Mouse (Mus musculus) forebrain, postnatal 0 days (tissue): ENCODE data around the gene Ifitm1. TPM values are rescaled to one million over a fixed set of nuclear protein-coding genes. Genes with fewer than 3 reads are reported as not detected.

ENCODE experiments used
- ATAC-seq: fragments of 200-750 bp; cut with Nextera tagmentation; 2 replicates; pipeline ENCODE4 v1.8.0; 2017; ENCODE audit warnings: mild to moderate bottlenecking, moderate library complexity
- DNase-seq: peaks from one replicate; pipeline ENCODE4 v3.0.0-alpha.2; 2015
- H3K27ac ChIP-seq: fragments of 300-500 bp; sonication (generic); 2 replicates; pipeline ENCODE4 v1.5.1; 2014; ENCODE audit warnings: low read depth, mild to moderate bottlenecking, antibody characterized with exemption, low read length, moderate library complexity, mixed read lengths
- H3K27me3 ChIP-seq: fragments of 300-500 bp; sonication (generic); 2 replicates; pipeline ENCODE4 v1.6.1; 2014; ENCODE audit warnings: mild to moderate bottlenecking, low read length, mixed read lengths; ENCODE audit not compliant: insufficient read depth
- H3K36me3 ChIP-seq: fragments of 300-500 bp; sonication (generic); 2 replicates; pipeline ENCODE4 v1.6.1; 2014; ENCODE audit warnings: mild to moderate bottlenecking, moderate library complexity; ENCODE audit not compliant: insufficient read depth
- H3K4me1 ChIP-seq: fragments of 300-500 bp; sonication (generic); 2 replicates; pipeline ENCODE4 v1.6.1; 2014; ENCODE audit warnings: antibody characterized with exemption; ENCODE audit not compliant: insufficient read depth
- H3K4me2 ChIP-seq: fragments of 300-500 bp; sonication (generic); 2 replicates; pipeline ENCODE4 v1.6.1; 2014; ENCODE audit warnings: low read depth, mild to moderate bottlenecking, moderate library complexity
- H3K4me3 ChIP-seq: fragments of 300-500 bp; sonication (generic); 2 replicates; pipeline ENCODE4 v1.5.1; 2014; ENCODE audit warnings: low read depth, low read length, mixed read lengths
- H3K9ac ChIP-seq: fragments of 300-500 bp; sonication (generic); 2 replicates; pipeline ENCODE4 v1.6.1; 2014; ENCODE audit warnings: mild to moderate bottlenecking
- H3K9me3 ChIP-seq: fragments of 300-500 bp; sonication (generic); 2 replicates; pipeline ENCODE4 v1.6.1; 2016; ENCODE audit warnings: low read length
- CTCF ChIP-seq: sonication (generic); IDR thresholded peaks from 2 replicates; pipeline ENCODE4 v1.5.1; 2016; ENCODE audit warnings: antibody characterized with exemption, control low read depth, low read depth
- WGBS: fragments of 180-500 bp; shearing (Covaris S2); extraction: QIAGEN DNeasy Blood & Tissue Kit; methylation state at CpG from one replicate; pipeline ENCODE4 v1.1.7; 2014; 5-methylcytosine and 5-hydroxymethylcytosine counted together
- polyA plus RNA-seq: library from polyadenylated mRNA; unstranded; fragments of >200 nt; fragmentation: Nextera tagmentation; extraction: Ambion mirVana; gene quantifications from 2 replicates; pipeline ENCODE4 v1.2.1, GENCODE M21; 2015
- total RNA-seq: library from RNA; depleted of rRNA; stranded (reverse); fragments of >200 nt; gene quantifications from 2 replicates; pipeline ENCODE4 v1.2.3, GENCODE M21; 2014; rRNA removed

The Ifitm1 gene
- total RNA-seq (10.5 and 12.7 TPM in 2 replicates), polyA plus RNA-seq (14.5 and 19.4 TPM in 2 replicates)

DNA sequence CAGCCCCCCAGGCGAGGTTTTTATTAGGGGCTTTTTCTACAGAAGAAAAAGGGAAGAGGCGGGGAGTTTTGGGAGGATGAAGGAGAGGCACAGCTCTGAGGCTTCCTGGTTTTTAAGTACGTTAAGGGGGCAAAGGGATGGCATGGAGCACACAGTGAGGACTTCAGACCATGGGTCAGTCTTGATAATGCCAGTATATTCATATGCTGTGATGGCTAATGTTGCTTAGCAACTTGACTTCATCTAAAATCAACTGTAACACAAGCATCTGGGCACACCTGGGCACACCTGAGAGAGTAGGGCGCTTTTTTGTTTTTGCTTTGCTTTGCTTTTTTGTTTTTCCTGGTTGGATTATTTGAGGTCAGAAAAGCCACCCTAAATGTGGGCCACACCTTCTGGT lies at the start of gene Ifitm1:
Ifitm1 (plus strand) TSS at position 301 of the 400 bp plus-strand sequence.
- H3K9ac ChIP-seq: no peak within 1 kb of the TSS
- H3K27me3 ChIP-seq: no peaks in the 10 kb centered on the region
- 80% methylated on average over 4 of the region's 4 CpGs for WGBS
- no peaks in the 10 kb centered on the region for H3K9me3 ChIP-seq
- H3K36me3 ChIP-seq: no peaks in the 10 kb centered on the region
- no peaks in the 10 kb centered on the region for H3K4me1 ChIP-seq
- no peak within 1 kb of the TSS for H3K27ac ChIP-seq
- TF ChIP-seq CTCF: no peak
- DNase-seq (no peak), ATAC-seq (no peak)
- H3K4me2 ChIP-seq: no peak within 1 kb of the TSS
- no peak within 1 kb of the TSS for H3K4me3 ChIP-seq

DNA sequence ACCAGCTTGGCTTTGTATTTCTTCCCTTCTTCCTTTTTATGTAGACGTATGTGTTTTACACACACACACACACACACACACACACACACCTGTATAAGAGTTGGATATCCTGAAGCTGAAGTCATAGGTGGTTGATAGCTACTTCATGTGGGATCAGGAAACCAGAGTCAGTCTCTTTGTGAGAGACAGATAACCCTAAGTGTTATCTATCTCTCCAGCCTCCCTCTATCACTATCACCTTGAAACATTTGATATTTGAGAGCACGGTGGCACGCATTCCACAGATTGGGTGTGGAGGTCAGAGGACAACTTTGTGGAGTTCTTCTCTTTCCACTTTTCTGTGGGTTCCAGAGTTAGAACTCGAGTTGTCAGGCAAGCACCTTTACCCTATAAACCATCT lies 47.1 kb upstream of the Ifitm1 start:
- Histone ChIP-seq H3K4me1 (no peaks in the 10 kb centered on the region), H3K9me3 (no peaks in the 10 kb centered on the region), H3K27ac (no peak overlapping the region), H3K27me3 (peaks cover 53% of the 10 kb centered on the region), H3K4me2 (no peak overlapping the region), H3K9ac (no peak overlapping the region), H3K4me3 (no peak overlapping the region), H3K36me3 (no peaks in the 10 kb centered on the region)
- 83% methylated on average over 4 of the region's 4 CpGs for WGBS
- TF ChIP-seq CTCF: no peak
- no peak for DNase-seq
- ATAC-seq: no peak

DNA sequence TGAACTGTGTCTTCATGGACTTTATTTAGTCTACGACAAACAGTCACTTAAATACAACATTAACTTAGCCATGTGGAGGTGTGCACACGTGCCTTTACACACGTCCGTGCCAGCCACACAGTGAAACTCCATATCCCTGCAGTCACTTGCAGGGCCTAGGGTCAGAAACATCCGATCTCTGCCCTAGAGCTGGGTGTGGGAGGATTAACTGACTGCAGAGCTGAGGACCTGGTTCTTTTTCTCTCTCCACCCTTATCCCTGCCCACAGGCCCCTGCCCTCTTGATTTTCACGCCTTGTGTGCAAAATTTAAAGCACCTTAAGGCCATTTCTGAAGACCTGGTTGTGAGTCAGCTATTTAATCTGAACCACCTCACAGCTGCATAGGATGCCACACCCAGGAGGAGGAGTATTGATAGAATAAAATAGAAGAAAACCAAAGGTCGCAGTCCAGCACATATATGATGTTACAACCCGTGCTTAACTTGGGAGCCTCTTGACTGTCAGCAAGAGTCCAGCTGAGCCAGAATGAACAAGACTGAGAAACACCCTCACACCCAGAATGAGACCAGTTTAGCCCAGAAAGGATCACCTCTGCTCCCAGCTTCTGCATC lies 46.5 kb upstream of the Ifitm1 start, which contains the start of gene Nlrp6:
Nlrp6 (plus strand) TSS at position 485 of the 612 bp plus-strand sequence.
- no peak for DNase-seq
- WGBS: 83% methylated on average over 8 of the region's 8 CpGs
- no peak within 1 kb of the TSS for H3K4me2 ChIP-seq

DNA sequence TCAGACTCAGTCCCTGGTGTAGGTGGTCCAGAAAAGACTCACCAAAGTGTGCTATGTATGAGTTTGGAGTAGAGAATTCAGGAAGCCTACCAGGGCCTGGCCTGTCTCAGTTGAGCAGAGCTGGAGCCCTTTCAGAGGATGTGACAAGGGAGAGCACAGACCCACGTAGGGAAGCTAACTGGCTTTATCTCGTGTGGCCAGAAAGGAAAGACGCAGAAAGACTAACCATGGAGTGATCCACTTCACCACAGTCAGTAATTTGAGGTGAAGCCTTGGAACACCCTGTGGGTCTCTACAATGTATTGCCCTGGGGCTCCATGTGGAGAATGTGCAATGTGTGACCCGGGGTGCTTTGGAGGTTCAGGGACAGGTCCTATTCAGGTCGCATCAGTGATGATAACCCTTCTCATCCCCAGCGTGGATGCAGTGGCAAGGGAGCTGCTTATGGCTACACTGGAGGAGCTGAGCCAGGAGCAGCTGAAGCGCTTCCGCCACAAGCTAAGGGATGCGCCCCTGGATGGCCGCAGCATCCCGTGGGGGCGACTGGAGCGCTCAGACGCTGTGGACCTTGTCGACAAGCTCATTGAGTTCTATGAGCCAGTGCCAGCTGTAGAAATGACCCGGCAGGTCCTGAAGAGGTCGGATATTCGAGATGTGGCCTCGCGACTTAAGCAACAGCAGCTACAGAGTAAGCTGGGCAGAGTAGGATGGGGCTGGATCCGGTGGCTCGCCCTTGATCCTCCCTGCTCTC lies 45.6 kb upstream of the Ifitm1 start:
- Histone ChIP-seq H3K9me3 (no peaks in the 10 kb centered on the region), H3K4me1 (no peaks in the 10 kb centered on the region), H3K36me3 (no peaks in the 10 kb centered on the region), H3K4me2 (peak overlapping the region; percentile 99; the same call in 1 of the 2 replicates), H3K4me3 (no peak overlapping the region), H3K27me3 (peaks cover 53% of the 10 kb centered on the region), H3K27ac (no peak overlapping the region), H3K9ac (no peak overlapping the region)
- DNase-seq: no peak
- WGBS: 32% methylated on average over 22 of the region's 22 CpGs
- ATAC-seq: no peak
- TF ChIP-seq CTCF: no peak

More for the DNA sequence above, 46.5 kb upstream of the Ifitm1 start, which contains the start of gene Nlrp6:
- Histone ChIP-seq H3K4me3 (no peak within 1 kb of the TSS), H3K27me3 (peaks cover 53% of the 10 kb centered on the region), H3K9me3 (no peaks in the 10 kb centered on the region), H3K4me1 (no peaks in the 10 kb centered on the region), H3K27ac (no peak within 1 kb of the TSS), H3K9ac (no peak within 1 kb of the TSS), H3K36me3 (no peaks in the 10 kb centered on the region)
- no peak for ATAC-seq
- no peak for TF ChIP-seq CTCF

DNA sequence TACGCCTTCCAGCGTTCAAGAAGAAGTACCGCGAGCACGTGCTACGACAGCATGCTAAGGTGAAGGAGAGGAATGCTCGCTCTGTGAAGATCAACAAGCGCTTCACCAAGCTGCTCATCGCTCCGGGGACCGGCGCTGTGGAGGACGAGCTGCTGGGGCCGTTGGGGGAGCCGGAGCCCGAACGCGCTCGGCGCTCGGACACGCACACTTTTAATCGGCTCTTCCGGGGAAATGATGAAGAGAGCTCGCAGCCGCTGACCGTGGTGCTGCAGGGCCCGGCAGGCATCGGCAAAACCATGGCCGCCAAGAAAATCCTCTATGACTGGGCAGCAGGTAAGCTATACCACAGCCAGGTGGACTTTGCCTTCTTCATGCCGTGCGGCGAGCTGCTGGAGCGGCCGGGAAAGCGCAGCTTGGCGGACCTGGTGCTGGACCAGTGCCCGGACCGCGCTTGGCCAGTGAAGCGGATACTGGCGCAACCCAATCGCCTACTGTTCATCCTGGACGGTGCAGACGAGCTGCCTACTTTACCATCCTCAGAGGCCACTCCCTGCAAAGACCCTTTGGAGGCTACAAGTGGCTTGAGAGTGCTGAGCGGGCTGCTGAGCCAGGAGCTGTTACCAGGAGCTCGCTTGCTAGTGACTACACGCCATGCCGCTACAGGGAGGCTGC lies 44.5 kb upstream of the Ifitm1 start:
- peak; percentile 51 for DNase-seq
- Histone ChIP-seq H3K9me3 (no peaks in the 10 kb centered on the region), H3K4me3 (peak overlapping the region; percentile 45), H3K4me1 (no peaks in the 10 kb centered on the region), H3K27ac (no peak overlapping the region), H3K27me3 (peaks cover 53% of the 10 kb centered on the region), H3K36me3 (no peaks in the 10 kb centered on the region), H3K9ac (peak overlapping the region; percentile 40), H3K4me2 (peak overlapping the region; percentile 99)
- under 1% methylated on average over 49 of the region's 49 CpGs for WGBS
- ATAC-seq: peak; percentile 55
- TF ChIP-seq CTCF: 0 out of 2 replicates have a peak, but pooled peaks have one; percentile 9

DNA sequence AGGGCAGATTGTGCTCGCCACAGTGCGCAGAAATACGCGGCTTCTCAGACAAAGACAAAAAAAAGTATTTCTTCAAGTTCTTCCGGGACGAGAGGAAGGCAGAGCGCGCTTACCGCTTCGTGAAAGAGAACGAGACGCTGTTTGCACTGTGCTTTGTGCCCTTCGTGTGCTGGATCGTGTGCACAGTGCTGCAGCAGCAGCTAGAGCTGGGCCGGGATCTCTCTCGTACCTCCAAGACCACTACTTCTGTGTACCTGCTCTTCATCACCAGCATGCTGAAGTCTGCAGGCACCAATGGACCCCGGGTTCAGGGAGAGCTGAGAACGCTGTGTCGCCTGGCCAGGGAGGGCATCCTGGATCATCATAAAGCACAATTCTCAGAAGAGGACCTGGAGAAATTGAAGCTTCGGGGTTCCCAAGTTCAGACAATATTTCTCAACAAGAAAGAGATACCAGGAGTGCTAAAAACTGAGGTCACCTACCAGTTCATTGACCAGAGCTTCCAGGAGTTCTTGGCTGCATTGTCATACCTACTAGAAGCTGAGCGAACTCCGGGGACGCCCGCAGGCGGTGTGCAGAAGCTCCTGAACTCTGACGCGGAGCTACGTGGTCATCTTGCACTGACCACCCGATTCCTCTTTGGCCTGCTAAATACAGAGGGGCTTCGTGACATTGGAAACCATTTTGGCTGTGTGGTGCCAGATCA lies 43.8 kb upstream of the Ifitm1 start:
- Histone ChIP-seq H3K4me2 (peak overlapping the region; percentile 99), H3K9me3 (no peaks in the 10 kb centered on the region), H3K4me1 (no peaks in the 10 kb centered on the region), H3K27ac (no peak overlapping the region), H3K4me3 (peak overlapping the region; percentile 45), H3K27me3 (peaks cover 51% of the 10 kb centered on the region), H3K36me3 (no peaks in the 10 kb centered on the region), H3K9ac (peak overlapping the region; percentile 40)
- ATAC-seq (peak; percentile 61; the same call in 1 of the 2 replicates), DNase-seq (no peak)
- 20% methylated on average over 30 of the region's 30 CpGs for WGBS
- TF ChIP-seq CTCF: no peak
